Mouse (Mus musculus) adrenal gland, adult 8-10 months (tissue): ENCODE measurements around the gene Gm6526. TPM values are rescaled to one million over a fixed set of nuclear protein-coding genes. Genes with fewer than 3 reads are reported as not detected.
"Not testable (repeated sequence)": the region's sequence is repeated elsewhere in the genome, so short reads cannot be mapped to it uniquely, and the experiment has no call there.

Source experiments
- DNase-seq: peaks from one replicate; pipeline ENCODE4 v3.0.0; 2022
- total RNA-seq, 4 experiments: library from RNA; stranded (reverse); gene quantifications; 2 replicates each; pipeline ENCODE4 v1.2.4; 2022

The Gm6526 gene
- not detected for total RNA-seq

DNA sequence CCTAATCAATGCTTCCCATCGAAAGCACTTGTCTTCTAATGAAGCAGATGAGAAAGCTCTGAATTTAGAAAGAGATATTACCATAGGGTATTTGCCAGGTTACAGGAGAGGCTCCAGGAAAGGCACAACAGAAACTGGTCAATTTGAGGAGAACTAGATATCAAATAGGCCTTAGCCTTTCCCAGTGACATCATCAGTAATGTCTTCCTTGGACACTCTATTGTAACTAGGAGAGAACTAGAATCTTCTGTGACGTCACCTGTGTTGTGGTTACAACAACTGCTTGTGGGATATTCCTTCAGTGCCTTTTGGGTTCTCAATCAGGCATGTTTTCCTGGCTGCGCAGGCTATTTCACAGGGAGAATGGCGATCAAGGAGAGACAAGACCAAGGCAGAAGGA lies at the start of gene Gm6526:
Gene Gm6526 (plus strand): TSS at position 301 of the 400 bp plus-strand sequence.
- not testable (repeated sequence) for DNase-seq

DNA sequence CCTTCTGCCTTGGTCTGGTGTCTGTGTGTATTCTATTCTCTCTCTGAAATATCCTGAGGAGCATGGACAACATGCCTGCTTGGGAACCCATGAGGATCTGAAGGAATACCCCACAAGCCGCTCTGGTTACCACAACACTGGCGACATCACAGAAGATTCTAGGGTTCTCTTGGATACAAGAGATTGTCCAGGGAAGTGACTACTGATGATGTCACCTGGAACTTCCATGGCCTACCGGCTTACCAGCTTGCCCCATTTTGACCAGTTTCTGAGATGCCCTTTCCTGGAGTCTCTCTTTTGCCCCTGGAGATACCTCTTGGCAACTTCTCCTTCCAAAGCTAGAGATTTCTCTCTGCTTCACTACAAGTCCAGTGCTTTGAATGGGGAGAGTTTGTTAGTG lies 20.3 kb upstream of the Gm6526 start, which contains the start of gene Gm16506:
Gene Gm16506 (minus strand): TSS at position 101 of the 400 bp plus-strand sequence.
- not testable (repeated sequence) for DNase-seq

DNA sequence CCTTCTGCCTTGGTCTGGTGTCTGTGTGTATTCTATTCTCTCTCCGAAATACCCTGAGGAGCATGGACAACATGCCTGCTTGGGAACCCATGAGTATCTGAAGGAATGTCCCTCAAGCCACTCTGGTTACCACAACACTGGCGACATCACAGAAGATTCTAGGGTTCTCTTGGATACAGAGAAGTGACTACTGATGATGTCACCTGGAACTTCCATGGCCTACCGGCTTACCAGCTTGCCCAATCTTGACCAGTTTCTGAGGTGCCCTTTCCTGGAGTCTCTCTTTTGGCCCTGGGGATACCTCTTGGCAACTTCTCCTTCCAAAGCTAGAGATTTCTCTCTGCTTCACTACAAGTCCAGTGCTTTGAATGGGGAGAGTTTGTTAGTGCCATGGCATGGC lies 37.0 kb downstream of the Gm6526 start, which contains the start of gene Gm8180:
Gene Gm8180 (minus strand): TSS at position 101 of the 400 bp plus-strand sequence.
- DNase-seq: not testable (repeated sequence)

DNA sequence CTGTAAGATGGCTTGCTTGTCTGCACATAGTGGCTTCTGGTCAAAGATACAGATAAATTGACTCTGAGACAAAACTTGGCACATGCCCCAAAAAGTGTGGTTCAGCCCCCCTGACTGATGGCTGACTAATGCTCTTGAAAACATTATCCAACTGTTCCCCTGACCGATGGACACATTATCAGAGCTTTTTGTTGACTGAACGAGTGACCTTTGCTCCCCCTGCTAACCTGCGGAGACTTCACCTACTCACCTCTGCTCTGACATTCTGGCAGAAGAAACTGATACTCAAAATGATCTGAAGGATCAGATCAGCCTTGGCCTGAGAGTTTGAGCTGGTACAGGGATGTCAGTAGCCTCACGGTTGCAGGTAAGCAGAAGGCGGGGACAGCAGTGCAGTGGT lies 46.1 kb downstream of the Gm6526 start:
- DNase-seq: not testable (repeated sequence)

DNA sequence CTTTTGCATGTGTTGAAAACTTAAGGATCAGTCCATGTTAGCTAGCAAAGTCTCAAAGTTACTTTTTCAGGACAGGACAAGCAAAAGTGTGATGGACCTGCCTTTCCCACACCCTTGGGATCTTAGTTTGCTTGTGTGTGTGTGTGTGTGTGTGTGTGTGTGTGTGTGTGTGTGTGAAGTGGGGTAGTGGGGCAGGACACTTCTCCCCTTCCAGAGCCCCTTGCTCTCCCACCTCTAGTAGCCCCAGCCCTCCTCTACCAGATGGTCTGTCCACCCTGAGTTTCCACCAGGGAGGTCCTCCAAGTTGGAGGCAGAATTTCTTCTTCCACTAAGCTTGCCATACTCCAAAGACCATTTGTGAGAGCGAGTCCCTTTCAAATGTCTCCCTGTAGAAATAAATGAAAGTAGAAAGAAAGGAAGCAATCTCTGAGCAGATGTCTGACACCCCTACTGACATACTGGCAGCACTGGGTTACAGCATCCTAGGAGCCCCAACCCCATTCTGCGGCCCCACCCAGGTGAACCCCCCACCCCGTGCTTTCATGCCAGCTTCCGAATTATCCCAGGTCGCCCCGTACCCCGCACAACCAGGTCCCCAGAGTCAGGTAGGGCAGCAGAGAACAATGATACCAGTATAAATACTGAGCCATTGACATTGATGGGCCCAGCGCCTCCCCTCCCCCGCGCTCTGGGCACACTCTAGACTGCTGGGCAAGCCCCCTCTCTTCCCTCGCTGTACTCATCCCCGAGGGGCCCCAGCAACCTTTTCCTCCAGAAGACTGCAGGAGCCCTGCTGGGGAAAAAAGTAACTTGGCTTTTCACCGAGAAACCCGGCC lies 48.6 kb downstream of the Gm6526 start:
- DNase-seq: no peak

DNA sequence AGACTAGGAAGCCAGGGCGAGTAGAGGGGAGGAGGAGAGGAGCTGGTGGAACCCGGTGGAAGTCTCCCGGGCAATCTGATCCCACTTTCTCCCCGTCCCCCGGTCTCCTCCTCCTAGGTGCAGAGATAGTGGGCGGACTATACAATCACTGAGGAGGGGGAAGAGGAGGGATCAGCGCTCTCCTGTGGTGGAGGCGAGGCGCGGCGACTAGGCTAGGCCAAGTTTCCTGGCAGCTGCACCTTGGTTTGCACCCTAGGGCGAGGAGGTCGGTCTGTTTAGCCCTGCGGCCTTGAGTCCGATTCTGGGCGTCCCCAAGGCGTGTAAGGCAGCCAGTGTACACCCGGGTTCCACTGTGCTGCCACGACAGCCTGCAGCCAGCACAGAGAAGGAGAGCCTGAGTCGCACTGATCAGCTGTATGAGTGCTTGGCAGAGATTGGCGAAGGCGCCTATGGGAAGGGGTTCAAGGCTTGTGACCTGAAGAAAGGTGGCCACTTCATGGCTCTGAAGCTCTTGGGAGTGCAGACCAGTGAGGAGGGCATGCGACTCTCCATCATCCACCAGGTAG lies 49.3 kb downstream of the Gm6526 start:
- not testable (repeated sequence) for DNase-seq

DNA sequence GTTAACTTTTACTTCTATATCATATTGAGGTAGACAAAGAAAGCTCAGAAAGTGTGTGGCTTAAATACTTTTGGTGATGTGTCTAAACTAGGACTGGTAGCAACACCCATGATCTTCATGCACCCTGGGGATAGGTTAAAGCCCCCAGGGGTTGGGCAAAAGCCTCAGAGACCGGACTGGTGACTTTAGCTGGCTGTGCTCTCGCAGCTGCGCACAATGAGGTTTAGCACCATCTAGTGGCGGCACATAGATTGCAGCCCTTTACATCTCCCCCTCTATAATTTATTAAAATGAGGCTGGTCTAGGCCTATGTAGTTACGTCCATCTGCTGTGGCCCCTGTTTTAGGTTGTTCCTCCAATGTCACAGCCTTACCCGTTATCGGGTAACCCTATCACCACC lies 56.8 kb downstream of the Gm6526 start:
- DNase-seq: not testable (repeated sequence)

Other genes starting within 250 kb of the Gm6526 start
- not detected for gene Gm5799, start 204.3 kb upstream of the Gm6526 start, total RNA-seq
- not detected for gene Gm17654, start 168.7 kb upstream of the Gm6526 start, total RNA-seq
- not detected for gene Gm10375, start 139.9 kb upstream of the Gm6526 start, total RNA-seq
- gene Gm8165, start 70.7 kb upstream of the Gm6526 start, total RNA-seq: not detected
- 1 to 10 TPM in 2 of 4 experiments, under 1 TPM in 2; 0.31 to 3.0 (median 1.1) TPM for gene Gm7324, start 50.0 kb upstream of the Gm6526 start, total RNA-seq
- not detected for gene Gm16506, start 20.4 kb upstream of the Gm6526 start, total RNA-seq
- not detected for gene Gm8180, start 36.9 kb downstream of the Gm6526 start, total RNA-seq
- not detected for gene Ear1, start 127.7 kb downstream of the Gm6526 start, total RNA-seq
- not detected for gene Ear10, start 175.7 kb downstream of the Gm6526 start, total RNA-seq
- gene Gm8113, start 177.5 kb downstream of the Gm6526 start, total RNA-seq: 1 to 10 TPM in 3 of 4 experiments, under 1 TPM in 1; 0.92 to 4.9 (median 2.6) TPM
- gene Ang5, start 209.2 kb downstream of the Gm6526 start, total RNA-seq: not detected